Mouse (Mus musculus) cerebellum, adult 9-10 months (tissue): Measurements from ENCODE around the gene Klhl9.
A peak's percentile ranks its signal among the peaks of the same experiment; 100 is the strongest.

Experiments
- DNase-seq: peaks from one replicate; pipeline ENCODE4 v3.0.0; 2022

Gene Klhl9

GRCm38 (mm10) chr4:88721791-88722721 lies at the start of gene Klhl9, which contains the start of gene Gm26566:
Gene Klhl9, minus strand, starts transcription at chr4:88722465.
Gene Gm26566, plus strand, starts transcription at chr4:88721805.
- peak; percentile 90 for DNase-seq

- peak; percentile 62 for DNase-seq
Measured at GRCm38 (mm10) chr4:88763384-88764018, 41.2 kb upstream of the Klhl9 start.

DNA sequence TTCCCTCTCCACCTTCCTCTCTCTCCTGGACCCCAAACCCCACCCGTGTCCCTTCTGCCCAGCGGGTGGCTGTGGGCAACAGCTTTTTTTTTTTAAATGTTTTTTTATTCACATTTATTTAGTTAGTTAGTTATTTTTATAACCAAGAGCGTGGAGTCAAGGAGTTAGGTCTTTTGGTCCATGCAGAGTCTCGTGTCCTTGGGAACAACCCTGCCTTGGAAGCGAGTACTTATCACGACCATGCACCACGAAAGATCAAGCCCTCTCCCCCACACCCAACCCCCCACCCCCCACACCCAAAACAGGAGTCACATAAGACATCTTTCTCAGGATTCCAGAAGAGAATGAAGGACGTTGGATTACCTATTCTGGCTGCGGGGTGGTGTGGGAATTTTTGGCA lies 40.1 kb upstream of the Klhl9 start:
- peak; percentile 62 for DNase-seq

GRCm38 (mm10) chr4:88761776-88762175 lies 39.5 kb upstream of the Klhl9 start:
- peak; percentile 94 for DNase-seq

DNA sequence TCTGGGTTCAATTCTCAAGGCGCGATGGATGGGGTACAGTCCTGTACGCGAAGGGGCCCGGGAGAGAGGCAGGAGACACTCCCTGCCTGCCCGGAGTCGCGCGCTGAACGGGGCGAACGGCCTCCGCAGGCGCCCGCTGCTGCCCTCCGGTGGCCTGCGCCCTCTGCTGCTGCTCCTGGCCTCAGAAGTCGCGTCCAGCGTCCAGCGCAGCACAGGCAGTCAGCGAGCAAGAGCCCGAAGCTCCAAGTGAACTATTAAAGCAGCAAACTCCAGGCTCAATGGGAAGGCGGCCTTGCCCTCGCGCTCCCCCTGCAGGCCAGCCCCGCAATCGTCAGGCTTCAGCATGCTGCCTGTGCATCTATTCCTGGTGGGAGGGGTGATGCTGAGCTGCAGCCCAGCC lies 38.2 kb upstream of the Klhl9 start:
- peak; percentile 76 for DNase-seq

GRCm38 (mm10) chr4:88759610-88760268 lies 37.5 kb upstream of the Klhl9 start, which contains the start of gene Gm13283:
Gene Gm13283, plus strand, starts transcription at chr4:88760119.
- peak; percentile 88 for DNase-seq

GRCm38 (mm10) chr4:88758751-88759150 lies 36.5 kb upstream of the Klhl9 start:
- peak; percentile 76 for DNase-seq

- peak; percentile 98 for DNase-seq
Measured at GRCm38 (mm10) chr4:88757628-88758031, 35.4 kb upstream of the Klhl9 start.

DNA sequence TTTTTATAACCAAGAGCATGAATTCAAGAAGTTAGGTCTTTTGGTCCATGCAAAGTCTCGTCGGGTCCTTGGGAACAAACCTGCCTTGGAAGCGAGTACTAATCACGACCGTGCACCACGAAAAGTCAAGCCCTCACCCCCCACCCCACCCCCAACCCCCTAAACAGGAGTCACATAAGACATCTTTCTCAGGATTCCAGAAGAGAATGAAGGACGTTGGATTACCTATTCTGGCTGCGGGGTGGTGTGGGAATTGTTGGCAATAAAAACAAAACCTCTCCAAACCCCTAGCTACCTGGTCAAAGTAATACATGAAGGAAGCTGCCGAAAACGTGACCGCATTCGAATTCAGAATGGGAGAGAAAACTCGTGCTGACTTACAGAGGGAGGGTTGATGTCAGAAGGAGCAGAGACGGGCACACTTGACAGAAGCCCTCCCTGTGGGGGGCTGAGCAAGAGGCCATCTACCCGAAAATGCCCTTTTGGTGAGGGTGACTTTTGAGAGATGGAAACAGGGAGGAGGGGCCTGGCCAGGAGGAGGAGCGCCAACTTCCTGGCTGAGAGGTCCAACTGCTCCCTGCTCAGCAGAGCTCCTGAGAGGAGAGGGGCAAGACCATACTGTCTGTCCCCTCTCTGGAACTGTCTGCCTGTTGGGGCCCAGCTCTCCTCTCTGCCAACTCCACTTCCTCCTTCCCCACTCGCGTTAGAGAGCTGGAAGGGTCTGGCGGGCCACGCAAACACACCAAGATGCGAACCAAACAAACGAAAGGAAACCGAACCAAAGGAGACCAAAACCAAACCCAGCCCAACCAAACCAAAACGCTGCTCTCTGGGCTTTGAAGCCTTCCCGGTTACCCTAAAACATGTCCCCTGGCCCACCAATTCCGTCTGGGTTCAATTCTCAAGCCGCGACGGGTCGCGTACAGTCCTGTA lies 34.6 kb upstream of the Klhl9 start:
- peak; percentile 47 for DNase-seq

DNA sequence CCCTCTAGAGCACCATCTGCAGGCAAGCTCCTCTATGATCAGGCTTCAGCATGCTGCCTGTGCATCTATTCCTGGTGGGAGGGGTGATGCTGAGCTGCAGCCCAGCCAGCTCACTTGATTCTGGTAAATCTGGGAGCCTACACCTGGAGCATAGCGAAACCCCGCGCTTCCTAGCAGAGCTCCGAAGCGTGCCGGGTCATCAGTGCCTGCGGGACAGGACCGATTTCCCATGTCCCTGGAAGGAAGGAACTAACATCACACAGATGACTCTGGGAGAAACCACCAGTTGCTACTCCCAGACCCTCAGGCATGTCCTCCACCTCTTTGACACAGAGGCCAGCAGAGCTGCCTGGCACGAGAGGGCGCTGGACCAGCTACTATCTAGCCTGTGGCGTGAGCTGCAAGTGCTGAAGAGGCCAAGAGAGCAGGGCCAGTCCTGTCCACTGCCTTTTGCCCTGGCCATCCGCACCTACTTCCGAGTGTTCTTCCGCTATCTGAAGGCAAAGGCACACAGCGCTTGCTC lies 32.6 kb upstream of the Klhl9 start, which contains the start of gene Gm13271:
Gm13271 (plus strand) TSS at position 51 of the 523 bp plus-strand sequence.
- DNase-seq = peak; percentile 94

GRCm38 (mm10) chr4:88749926-88750325 lies 27.7 kb upstream of the Klhl9 start:
- DNase-seq = no peak

DNA sequence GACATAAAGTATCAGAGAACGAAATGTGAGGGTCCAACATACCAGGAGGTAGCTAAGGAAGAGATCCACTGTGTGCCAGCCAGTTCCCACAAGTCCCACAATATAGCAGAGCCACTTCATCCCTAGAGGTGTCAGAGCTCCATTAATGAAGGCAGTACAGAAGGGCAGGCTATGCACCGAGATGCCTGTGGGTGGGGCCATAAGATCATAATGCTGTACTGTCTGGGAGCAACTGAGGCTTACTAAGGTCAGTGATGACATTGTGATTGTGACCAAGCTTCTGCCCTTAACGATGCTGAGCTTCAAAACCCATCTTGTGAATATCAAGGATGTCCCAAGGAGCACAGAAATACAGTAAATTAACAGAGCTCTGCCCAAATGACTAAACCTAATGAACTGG lies 21.9 kb upstream of the Klhl9 start:
- DNase-seq = no peak

GRCm38 (mm10) chr4:88742771-88743371 lies 20.6 kb upstream of the Klhl9 start:
- DNase-seq = no peak

DNA sequence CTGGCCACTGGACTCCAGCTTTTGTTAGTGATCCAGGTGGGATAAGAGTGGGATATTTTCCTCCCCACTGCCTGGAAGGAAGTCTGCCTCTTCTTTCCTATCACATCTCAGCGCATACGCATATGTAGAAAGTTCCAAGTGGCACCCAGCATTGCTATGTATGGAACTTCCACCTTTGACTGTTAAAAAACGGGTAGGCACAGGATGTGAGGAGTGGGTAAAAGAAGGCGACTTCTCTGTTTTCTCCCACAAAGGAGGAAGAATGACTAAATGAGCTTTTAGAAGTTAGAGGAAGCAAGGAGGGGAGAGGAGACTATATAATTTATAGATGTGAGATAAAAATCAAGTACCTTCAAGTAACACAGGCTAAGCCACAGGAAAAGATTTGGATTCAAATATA lies 19.2 kb upstream of the Klhl9 start:
- DNase-seq = no peak

- no peak for DNase-seq
Measured at GRCm38 (mm10) chr4:88739036-88739435, 16.8 kb upstream of the Klhl9 start.

GRCm38 (mm10) chr4:88738480-88738879 lies 16.2 kb upstream of the Klhl9 start:
- DNase-seq = no peak

DNA sequence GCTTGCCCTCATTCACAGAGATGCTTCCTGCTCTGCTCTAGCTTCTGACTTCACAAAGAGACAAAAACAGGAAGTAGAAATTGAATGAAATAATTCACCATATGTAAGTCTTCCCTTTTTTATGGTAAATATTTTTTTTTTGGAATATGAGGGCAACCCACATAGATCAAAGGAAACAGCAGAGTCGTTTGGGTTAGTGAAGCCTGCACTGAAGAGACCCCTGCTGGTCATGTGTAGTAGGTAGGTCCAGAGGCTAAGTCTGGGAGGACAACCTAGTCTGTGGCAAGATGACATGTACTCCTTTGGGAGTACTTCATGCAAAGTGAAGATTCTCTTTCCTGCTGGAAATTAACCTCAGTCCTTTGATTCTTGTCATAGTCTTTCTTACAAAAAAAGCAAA lies 5.1 kb upstream of the Klhl9 start:
- DNase-seq = no peak

DNA sequence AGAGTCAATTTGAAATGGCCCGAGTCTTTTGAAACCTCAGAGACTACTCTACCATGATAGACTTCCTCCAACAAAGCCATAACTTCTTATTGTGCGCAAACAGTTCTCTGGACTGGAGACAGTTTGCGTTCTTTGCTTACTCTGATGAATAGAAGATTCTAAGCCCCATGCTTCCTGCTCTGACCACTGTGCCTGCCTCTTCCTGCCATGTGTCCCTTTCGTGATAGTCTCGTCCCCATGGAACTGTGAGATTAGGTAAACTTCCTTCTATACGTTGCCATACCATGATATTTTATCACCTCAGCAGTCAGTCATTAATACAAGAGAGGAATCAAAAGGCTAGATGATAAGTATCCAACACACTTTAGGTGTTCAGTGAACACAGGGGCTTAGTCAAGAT lies 4.5 kb upstream of the Klhl9 start:
- no peak for DNase-seq

GRCm38 (mm10) chr4:88723497-88724090 lies 1.3 kb upstream of the Klhl9 start:
- DNase-seq = no peak

DNA sequence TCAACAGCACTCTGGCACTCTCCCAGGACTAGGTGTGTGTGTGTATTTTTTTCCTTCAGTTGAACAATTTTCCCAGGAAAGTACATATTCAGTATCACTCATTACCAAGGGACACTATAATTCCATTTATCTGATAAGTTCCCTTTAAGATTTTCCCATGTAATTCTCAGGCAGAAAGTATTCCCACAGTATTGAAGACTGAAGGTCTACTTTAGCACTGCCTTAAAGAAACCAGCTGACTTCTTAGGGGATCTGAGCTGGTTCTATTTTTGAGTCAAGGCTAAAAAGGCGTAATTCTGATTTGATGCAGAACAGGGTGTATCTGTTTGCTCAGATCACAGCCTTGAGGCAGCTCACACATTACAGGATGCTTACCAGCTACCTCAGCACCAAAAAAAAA lies 3.5 kb downstream of the Klhl9 start:
- DNase-seq = no peak

- DNase-seq = no peak
Measured at GRCm38 (mm10) chr4:88715059-88715458, 7.2 kb downstream of the Klhl9 start.
